Mouse (Mus musculus): Measurements from ENCODE around the gene Nr0b1.

The Nr0b1 gene
- long read RNA-seq, experiment 1, transcript Nr0b1-201 (2 exons, 1,808 nt), result major isoform, 53 of 54 reads
- long read RNA-seq, experiment 1, partial matches to known transcripts, result 1 of 54 reads
- long read RNA-seq, experiment 1, other reads (novel, unspliced or antisense), result 0 of 54 reads
- long read RNA-seq, experiment 2, transcript Nr0b1-201 (2 exons, 1,808 nt), result major isoform, 6 of 6 reads
- long read RNA-seq, experiment 2, partial matches to known transcripts, result 0 of 6 reads
- long read RNA-seq, experiment 2, other reads (novel, unspliced or antisense), result 0 of 6 reads

DNA sequence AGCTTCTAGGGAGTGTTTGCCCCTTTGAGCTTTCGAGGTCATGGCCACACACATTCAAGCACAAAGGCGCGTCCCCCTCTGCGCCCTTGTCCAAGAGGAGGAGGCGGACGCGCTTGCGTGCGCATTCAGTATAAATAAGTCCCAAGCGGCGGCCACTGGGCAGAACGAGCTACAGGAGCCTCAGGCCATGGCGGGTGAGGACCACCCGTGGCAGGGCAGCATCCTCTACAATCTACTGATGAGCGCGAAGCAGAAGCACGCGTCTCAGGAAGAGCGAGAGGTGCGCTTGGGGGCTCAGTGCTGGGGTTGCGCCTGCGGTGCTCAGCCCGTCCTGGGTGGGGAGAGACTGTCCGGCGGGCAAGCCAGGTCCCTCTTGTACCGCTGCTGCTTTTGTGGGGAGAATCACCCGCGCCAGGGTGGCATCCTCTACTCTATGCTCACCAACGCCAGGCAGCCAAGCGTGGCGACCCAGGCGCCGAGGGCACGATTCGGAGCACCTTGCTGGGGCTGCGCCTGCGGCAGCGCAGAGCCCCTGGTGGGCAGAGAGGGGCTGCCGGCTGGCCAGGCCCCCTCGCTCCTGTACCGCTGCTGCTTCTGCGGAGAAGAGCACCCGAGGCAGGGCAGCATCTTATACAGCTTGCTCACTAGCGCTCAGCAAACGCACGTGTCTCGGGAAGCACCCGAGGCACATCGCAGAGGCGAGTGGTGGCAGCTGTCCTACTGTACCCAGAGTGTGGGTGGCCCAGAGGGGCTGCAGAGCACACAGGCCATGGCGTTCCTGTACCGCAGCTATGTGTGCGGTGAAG lies at the start of gene Nr0b1:
Nr0b1 (plus strand) TSS at position 151 of the 806 bp plus-strand sequence.
- intact Hi-C loops (cut with DNase I), result no loop called here

DNA sequence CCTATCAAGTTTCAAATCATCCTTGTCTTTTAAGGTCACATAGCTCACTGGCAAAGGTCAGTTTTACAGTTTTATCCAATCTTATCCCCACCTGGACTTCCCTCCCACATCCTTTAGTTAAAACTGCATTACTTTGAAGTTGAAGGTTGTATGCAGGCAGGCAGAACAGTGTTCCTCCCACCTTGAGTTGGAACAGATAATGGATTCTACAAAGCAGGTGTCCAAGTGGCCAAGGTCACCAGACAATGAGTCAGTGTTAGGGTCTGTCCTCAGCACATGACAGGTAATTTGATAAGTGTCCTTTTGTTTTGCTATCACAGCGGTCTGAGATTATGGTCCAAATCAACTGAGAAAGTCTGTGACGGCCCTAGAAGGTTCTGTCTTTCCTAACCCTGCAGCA lies 4.3 kb upstream of the Nr0b1 start:
- intact Hi-C loops (cut with DNase I), result no loop called here

DNA sequence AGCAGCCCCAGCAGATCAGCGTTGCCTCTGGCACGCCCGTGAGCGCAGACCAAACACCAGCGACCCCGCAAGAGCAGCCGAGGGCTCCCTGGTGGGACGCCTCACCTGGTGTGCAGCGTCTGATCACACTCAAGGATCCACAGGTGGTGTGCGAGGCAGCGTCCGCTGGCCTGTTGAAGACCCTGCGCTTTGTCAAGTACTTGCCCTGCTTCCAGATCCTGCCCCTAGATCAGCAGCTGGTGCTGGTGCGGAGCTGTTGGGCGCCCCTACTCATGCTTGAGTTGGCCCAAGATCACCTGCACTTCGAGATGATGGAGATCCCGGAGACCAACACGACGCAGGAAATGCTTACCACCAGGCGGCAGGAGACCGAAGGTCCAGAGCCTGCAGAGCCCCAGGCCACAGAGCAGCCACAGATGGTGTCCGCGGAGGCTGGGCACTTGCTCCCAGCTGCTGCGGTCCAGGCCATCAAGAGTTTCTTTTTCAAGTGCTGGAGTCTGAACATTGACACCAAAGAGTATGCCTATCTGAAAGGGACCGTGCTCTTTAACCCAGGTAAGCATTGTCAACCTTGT lies 943 bp downstream of the Nr0b1 start:
- intact Hi-C loops (cut with DNase I), result no loop called here

DNA sequence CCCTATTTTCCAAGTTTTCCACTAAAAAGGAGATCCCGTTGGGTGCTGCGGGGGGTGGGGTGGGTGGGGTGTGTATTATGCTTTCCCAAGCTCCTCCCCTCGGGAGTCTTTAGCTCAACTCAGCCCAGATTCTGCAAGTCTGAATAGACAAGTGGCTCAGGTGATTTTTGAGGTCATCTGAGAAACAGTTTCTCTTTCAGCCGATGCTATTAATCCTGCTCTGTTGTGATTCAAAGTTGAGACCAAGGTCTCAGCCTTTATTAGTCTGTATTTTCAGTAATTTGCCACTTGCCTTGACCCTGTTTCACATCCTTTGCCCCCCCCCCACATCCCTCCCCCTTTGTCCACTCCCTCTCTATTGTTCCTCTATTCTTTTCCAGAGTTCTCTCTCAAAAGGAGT lies 1.8 kb downstream of the Nr0b1 start:
- intact Hi-C loops (cut with DNase I), result no loop called here

DNA sequence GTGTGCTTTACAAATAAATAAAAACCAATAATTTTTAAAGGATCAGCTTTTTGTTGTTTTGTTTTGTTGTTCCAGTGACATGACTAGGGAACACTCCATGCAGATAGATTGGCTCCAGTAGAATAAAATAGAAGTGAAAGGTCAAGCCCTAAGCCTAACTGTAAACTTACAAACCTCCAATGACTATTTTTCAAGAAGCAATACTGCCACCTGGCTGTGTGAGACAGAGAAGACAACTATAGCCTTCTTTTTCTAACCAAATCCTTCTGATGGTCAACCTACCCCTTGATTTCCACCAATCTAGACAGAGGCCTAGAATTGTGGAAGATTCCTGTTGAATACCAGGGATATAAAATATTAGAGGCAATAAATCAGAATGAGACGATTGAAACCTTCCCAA lies 45.7 kb downstream of the Nr0b1 start:
- intact Hi-C loops (cut with DNase I), result no loop called here

All from adrenal gland (tissue).